Mouse (Mus musculus) heart, postnatal 14 days (tissue): Measurements from ENCODE around the gene Rnf123. TPM values are rescaled to one million over a fixed set of nuclear protein-coding genes. Genes with fewer than 3 reads are reported as not detected.

Source experiments
- DNase-seq, 2 experiments: peaks; one replicate each; pipeline ENCODE4 v3.0.0; 2021 to 2022
- intact Hi-C: fragments of 180-260 bp; cut with DNase I; formaldehyde crosslinking; loops from one replicate; pipeline ENCODE4 v1.15.1; 2025
- total RNA-seq, 2 experiments: library from RNA; stranded (reverse); gene quantifications; 2 replicates each; pipeline ENCODE4 v1.2.3; 2021

Gene Rnf123
- total RNA-seq, 2 experiments from 2014 or later: 85.3 to 92.6 TPM

DNA sequence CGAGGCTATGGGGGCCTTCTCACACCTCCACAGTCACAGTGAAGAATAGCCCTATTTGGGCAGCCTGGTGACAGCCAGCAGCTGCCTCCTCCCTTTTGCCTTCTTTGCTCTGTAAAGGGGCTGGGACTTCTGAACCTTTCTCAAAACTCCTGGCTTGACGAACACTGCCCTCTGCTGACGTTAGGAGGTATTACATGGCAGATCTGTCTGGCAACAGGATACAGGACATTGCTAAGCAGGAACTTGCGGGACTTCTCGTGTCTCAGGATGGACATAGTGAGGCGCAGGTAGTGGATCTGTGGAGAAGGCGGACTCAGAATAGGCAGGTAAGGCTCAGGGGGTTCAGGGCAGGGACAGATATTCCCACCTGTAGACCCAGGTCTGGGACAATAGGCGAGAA is 15.2 kb downstream of the Rnf123 start:
- intact Hi-C loops: loop anchor here (1.0 kb wide), 1 partner anchor 164 kb away; no protein-coding TSS in a partner anchor
- peak; percentile 84 to 93 for DNase-seq

DNA sequence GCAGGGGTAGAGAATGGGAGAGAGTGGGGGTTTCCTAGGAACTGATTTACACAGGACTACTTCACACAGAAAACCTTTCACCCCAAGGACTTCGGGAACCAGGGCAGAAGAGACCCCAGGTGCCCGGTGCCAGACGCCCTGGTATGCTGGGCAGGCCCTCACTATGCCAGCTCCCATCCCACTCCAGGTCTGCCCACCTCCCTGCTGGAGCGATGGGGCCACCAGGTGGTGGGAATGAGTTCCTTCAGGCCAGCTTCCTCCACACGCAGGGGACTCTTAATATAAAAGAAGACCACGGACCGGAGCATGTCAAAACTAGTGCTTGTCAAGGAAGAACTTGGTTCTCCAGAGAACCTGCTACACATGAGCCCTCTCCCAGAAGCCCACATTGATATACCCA is 15.9 kb downstream of the Rnf123 start:
- intact Hi-C loops: no loop called here
- no peak for DNase-seq

DNA sequence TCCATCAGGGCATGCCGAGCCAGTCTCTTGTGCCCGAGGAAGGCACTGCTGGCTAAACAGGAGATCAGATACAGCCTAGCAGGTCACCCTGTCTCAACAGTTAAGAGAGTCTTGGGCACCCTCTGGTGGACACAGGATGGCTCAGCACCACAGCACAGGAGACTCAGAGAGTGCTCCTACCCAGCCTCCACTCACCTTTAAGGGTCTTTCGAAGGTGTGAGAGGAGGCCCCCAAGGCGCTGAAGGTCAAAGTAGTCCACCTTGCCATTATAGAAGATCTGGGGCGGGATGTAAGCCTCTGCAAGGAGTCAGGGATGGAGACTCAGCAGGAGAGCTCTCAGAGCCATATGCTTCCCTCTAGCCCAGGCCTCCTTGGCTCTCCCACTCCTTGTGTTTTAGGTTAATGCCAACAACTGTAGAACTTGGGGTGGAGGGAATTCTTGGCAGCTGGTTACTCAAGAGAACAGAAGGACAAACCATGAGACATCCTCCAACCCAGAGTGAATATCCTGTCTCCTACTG is 17.6 kb downstream of the Rnf123 start:
- intact Hi-C loops: loop anchor here (1.0 kb wide), 1 partner anchor 102 kb away; no protein-coding TSS in a partner anchor
- peak; percentile 61 to 73 for DNase-seq

DNA sequence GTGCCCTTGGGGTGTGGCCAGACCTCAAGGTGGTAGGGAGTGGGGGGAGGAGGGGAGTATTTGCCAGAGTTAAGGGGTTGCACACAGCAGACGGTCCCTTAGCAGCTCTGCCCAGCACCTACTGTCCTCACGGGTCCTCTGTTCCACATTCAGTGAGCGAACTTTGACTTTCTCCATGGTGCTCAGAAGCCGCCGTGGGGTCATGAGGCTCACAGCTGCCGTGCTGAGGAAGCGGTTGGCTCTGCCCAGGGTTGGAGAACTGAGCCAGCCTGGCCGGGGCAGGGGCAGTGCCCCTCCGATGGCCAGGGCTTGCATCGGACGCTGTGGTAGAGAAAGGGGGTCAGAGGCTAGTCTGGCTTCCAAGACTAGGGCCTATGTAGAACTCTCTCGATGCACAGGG is 19.8 kb downstream of the Rnf123 start:
- intact Hi-C loops: no loop called here
- DNase-seq: no peak

DNA sequence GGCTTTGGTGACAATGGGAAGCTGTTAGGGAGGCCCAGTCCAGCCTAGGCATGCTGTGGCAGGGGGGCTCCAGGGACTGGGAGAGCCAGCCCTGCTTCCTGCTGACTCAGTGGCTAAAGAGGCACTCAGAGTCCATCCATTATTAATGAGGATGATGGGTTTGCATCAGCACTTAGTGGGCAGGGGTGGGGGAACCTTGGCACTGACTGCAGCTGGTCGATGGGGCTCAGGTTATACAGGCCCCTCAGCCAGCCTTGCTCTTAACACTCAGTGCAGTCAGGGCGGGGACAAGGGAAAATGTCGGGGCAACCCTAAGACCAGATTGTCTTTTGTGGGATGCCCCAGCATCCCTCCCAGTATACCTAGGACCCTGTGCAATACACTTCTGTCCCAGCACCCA is 21.0 kb downstream of the Rnf123 start:
- no peak for DNase-seq
- intact Hi-C loops: no loop called here

DNA sequence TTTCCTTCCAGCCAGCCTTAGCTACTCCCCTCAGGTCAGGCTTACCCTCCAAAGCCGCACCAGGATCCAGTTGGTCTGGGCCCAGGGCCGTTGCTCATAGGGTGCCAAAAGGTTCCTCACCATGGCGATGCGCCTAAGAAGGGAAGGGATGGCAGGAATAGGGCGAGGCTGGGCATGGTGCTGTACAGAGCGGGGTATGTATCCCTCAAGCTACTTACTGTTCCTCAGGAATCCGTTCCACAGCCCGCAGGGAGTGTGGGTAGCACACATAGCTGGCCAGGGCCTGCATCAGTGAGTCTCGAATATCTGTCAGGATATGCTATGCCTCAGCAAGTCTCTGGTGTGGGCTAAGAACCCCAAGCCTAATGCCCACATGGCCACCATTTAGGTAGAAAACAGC is 24.9 kb downstream of the Rnf123 start:
- no peak for DNase-seq
- intact Hi-C loops: no loop called here

DNA sequence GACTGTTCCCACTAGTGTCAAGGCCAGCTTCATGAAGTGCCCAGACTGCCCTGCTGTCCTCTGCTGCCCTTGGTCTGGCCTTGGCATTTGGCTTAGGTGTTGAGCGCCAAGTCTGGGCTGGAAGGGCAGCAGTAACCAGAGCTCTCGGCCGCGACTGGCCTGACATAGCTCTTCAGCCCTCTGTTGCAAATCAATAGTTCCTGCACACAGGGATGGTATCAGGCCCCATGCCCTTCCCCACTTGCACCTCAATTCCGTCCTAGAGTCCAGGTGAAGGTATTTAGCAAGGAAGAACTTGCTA is 25.9 kb downstream of the Rnf123 start:
- DNase-seq: peak; percentile 44 to 53
- intact Hi-C loops: no loop called here

DNA sequence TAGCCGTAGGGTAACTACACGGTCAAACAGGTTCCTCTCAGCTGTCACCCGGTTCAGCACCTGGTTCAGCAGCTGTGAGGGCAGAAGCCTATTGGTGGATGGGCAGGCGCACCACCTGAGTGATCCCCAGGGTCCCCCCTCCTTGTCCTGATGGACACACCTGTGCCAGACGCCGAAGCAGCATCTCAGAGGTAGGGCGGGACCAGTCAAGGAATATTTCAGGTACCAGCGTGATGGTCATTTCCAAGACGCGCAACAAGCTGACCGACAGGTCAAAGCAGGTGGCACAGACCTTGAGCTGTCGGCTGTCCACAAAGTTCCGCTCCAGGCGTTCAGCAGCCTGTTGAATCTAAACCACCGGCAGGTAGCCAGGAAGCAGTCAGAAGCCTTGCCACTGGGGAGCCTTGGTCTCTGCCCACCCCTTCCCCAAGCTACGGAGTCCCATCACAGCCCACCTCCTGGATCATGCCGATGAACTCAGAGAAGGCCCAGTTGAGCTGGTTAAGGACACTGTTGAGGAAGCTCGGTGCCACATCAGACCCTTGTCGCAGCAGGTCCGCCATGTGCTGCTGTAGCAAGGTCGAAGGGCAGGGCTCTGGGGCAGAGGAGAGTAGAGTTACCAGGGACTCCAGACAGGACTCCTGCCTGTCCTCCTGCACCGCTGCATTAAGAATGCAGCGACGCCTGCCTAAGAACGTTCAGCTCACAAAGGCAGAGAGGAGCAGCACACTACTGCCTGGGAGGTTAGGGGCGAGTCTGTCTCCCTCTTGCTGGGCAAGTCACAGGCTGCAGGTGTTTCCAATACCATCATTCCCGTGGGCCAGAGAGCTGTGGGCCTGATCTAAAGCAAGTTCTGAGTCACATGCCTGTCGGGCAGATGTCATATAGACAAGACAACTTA is 26.5 kb downstream of the Rnf123 start:
- DNase-seq: no peak
- intact Hi-C loops: no loop called here

DNA sequence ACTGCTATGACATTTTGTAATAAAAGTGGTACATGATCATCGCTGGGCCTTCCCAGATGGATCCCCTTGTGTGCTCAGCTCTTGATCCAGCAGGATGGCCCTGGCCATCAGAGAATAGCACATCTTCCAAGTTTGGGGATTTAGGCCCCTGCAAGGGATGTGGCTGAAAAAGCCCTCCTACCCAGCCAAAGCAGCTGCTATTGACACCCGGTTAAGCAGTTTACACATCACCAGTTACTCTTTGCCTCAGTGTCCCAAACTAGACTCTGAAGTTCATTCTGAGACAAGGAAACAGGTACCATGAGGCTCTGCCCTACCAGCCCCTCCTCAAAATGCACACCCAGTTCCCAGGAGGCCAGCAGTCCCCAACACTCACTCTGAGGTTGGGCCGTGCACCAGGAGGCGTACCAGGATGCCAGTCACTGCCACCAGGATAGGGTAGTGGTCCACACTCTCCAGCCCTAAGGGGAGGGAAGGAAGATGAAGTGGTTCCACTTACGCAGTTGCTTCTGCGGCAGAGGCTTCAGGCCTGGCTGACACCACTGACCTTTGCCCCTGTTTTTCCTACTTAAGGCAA is 27.4 kb downstream of the Rnf123 start:
- intact Hi-C loops: no loop called here
- DNase-seq: no peak

DNA sequence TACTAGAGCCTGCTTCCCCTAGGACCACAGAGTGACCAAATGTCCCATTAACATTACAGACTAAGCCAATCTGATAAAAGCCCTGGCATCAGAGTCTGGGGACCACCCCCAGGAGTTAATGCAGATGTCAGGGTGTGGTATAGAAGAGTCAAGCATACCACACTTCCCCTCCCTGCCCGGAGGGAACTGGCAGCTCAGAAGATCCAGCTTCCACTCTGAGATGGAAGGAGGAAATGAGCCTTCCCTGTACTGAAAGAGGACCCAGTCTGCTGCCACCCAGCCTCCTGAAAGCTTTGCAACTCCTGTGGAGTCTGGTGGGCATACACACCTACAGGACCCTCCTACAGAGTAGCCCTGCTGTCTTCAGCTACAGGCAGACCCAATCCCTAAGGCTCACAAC is 28.1 kb downstream of the Rnf123 start:
- intact Hi-C loops: no loop called here
- DNase-seq: no peak

DNA sequence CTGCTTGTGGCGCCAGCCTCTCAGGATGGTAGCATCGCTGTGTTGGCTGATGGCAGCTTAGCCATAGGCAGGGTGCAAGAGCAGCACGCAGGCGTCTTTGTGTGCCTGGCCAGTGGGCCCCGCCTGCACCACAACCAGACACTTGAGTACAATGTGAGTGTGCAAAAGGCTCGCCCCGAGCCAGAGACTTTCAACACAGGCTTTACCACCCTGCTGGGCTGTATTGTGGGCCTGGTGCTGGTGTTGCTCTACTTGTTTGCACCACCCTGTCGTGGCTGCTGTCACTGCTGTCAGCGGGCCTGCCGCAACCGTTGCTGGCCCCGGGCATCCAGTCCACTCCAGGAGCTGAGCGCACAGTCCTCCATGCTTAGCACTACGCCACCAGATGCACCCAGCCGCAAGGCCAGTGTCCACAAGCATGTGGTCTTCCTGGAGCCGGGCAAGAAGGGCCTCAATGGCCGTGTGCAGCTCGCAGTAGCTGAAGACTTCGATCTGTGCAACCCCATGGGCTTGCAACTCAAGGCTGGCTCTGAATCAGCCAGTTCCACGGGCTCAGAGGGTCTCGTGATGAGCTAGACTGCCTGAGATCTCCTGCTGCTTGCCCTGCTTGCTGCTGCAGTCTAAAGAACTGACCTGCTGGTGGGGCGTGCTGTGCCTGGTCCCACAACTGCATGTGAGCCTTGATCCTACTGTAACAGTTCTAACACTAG is 28.7 kb downstream of the Rnf123 start:
- intact Hi-C loops: loop anchor here (5.0 kb wide), 2 partner anchors 52 to 152 kb away; partner anchors contain the start of gene Ip6k1
- no peak for DNase-seq

DNA sequence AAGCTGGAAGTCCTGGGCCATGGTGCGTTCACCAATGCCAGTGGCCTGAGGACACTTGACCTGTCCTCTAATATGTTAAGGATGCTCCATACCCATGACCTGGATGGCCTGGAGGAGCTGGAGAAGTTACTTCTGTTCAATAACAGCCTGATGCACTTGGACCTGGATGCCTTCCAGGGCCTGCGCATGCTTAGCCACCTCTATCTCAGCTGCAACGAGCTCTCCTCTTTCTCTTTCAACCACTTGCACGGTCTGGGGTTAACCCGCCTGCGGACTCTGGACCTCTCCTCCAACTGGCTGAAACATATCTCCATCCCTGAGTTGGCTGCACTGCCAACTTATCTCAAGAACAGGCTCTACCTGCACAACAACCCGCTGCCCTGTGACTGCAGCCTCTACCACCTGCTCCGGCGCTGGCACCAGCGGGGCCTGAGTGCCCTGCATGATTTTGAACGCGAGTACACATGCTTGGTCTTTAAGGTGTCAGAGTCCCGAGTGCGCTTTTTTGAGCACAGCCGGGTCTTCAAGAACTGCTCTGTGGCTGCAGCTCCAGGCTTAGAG is 29.4 kb downstream of the Rnf123 start:
- intact Hi-C loops: loop anchor here (2.0 to 5.0 kb wide), 3 partner anchors 51 to 151 kb away; partner anchors contain the start of gene Ip6k1

DNA sequence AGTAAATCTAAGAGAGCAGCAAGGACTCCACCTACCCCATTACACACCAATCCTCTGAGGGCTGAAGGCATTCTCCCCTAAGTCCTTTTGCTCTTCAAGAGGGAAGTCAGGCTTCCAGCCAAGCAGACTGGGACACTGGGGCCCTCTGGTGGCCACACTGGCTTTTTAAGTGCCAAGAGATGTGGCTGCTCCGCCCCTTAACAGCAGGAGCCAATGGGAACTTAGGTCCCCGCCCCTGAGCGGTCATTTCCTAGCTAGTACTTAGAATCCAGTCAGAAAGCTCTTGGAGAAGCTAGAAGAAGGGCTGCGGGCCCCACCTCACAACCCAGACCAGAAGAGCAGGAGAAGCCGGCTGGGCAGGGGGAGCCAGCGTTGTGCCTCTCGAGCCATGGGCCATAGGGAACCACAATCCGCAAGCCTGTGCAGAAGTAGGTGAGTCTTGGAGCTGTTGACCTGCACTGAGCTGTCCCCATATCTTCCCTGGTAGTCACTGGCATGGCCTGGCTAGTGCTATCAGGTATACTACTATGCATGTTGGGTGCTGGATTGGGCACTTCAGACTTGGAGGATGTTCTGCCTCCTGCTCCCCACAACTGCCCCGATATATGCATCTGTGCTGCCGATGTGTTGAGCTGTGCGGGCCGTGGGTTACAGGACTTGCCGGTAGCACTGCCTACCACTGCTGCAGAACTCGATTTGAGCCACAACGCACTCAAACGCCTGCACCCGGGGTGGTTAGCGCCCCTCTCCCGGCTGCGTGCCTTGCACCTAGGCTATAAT is 30.1 kb downstream of the Rnf123 start, which contains the start of gene Amigo3:
TSS of gene Amigo3 (plus strand) at position 275 of the 780 bp plus-strand sequence.
- intact Hi-C loops: loop anchor here (2.0 to 5.0 kb wide), 3 partner anchors 51 to 151 kb away; partner anchors contain the start of gene Ip6k1
- DNase-seq: peak; percentile 96 to 98

More for the DNA sequence above, 29.4 kb downstream of the Rnf123 start:
- no peak for DNase-seq

DNA sequence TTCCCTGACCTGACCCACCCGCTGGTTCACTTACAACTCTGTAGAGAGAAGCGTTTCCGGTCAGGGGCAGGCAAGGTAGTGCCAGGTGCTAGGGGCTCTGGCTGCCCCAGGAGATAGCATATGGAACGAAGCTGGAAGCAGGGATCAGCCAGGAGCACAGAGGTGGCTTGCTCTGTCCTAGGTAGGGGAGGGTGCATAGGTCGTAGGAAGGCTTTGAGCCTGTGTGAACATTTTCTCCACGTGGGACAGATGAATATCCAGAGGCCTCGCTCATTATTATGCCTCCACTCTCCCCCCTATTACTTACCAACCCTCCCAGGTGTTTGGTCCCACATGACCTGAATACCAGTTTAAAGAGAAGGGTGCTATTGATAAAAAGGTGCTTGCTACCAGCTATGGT is 30.7 kb downstream of the Rnf123 start:
- intact Hi-C loops: loop anchor here (2.0 to 5.0 kb wide), 3 partner anchors 50 to 150 kb away; partner anchors contain the start of gene Ip6k1
- no peak for DNase-seq

DNA sequence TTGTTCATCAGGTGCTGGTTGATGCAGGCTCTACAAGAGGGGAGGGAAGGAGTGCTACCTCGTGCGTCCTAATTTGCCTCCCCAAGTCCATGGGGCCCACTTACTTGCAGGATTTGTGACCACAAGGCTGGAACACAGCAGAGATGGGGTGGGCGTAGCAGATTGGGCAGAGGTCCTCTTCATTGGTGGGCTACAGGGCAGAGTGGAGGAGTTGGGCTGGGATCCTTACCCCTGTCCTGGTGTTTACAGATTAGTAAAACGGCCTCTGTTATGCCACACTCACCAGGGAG is 31.3 kb downstream of the Rnf123 start:
- no peak for DNase-seq
- intact Hi-C loops: loop anchor here (2.0 to 5.0 kb wide), 3 partner anchors 50 to 150 kb away; partner anchors contain the start of gene Ip6k1

DNA sequence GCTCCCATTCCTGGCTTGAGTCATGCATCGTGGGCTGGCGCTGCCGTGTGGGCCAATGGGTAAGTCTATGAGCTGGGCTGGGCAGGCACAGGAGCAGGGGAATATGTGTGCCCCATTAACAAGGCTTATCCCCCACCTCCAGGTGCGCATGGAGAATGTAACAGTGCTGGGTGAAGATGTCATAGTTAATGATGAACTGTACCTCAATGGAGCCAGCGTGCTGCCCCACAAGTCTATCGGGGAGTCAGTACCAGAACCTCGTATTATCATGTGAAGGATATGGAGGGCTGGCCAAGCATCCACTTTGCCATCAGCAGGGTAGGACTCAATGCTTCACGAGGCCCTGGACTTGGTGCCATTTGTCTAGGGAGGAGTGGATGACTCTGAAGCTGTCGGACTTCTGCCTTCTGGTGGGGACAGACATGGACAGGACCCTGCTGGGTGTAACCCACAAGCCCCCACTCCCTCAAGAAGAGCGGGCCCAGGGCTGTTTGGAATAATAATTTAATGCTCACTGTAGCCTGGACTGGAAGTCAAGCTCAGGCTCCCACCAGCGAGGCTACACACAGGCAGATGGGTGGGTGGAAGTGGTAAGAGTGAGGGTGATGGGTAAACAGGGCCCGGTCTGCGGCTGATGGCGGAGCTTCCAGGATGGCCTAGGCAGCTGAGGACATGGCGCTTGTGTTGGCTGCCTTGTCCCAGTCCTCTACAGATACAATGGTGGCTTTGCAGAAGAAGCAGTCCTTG is 31.8 kb downstream of the Rnf123 start:
- DNase-seq: no peak
- intact Hi-C loops: loop anchor here (5.0 kb wide), 2 partner anchors 49 to 149 kb away; partner anchors contain the start of gene Ip6k1

DNA sequence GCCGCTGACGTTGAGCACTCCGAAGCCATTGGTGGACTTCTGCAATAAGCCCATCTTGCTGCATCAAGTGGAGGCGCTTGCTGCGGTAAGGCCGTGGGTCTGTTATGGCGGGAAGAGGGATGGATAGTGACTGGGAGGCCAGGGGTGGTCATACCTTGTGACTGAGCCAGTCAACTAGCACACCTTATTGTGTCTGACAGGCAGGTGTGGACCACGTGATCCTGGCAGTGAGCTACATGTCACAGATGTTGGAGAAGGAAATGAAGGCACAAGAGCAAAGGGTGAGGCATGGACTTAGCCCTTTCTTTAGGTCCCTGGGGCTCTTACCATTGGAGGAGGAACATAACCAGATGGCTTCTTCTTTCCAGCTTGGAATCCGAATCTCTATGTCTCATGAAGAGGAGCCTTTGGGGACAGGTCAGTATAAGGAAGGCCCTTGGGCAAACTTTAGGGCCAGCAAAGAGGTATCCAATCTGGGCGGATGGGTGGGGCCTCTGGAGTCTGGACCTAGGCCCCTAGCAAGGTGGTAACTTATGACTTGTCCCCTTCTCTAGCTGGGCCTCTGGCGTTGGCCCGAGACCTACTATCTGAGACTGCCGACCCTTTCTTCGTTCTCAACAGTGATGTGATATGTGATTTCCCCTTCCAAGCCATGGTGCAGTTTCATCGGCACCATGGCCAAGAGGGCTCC is 33.4 kb downstream of the Rnf123 start:
- intact Hi-C loops: loop anchor here (5.0 kb wide), 2 partner anchors 47 to 147 kb away; partner anchors contain the start of gene Ip6k1

DNA sequence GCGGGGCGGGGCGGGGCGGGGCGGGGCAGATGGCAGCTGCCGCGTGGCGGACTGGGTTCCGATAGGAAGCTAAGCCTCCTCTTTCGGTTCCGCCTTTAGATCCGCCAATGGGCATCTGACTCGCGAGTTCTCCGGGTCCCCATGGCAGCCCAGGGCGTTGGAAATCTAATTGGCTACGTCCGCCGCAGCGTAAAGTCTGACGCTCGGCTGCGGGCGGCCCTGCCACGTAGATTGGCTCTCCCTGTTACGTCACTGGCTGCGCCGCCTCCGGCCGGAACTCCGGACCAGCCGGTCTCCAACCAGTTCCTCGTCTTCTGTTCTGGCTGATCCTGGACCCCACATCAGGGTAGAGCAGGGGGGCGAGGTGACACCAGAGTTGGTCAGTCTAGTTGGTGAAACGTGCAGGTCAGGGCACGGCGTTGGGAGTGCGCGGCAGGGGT is 34.1 kb downstream of the Rnf123 start, which contains the start of gene Gmppb:
TSS of gene Gmppb (plus strand) at position 227 of the 440 bp plus-strand sequence.
- intact Hi-C loops: no loop called here
- DNase-seq: peak; percentile 94 to 96

More for the DNA sequence above, 33.4 kb downstream of the Rnf123 start:
- DNase-seq: no peak
